Mouse (Mus musculus) B cell, adult 2 months (primary cell): ENCODE measurements at regions not wholly inside any gene's neighbourhood (a gene's known extent, or its start where the extent isn't known, plus 50 kb on each side); places are given as distances from the start of the nearest gene placed in this dataset.

ENCODE experiments used
- DNase-seq, 2 experiments: peaks; one replicate each; pipeline ENCODE4 v3.0.0; 2022

DNA sequence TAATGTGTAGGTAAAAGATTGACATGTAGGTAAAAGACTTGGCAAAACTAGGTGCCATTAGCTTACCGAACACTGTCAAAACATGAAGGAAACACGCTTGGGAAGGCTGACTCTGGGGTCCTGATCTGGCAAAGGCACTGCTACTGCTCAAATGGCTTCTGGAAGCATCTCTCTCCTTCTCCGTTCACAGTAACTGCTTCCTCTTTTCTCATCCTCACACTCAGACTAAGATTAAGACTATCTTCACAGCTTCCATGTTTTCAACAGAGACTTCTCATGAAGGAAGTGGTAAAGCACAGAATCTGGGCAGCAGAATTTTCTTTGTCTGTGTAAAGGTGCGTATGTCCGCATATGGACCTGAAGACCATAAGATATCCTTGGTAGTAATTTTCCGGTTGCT is 271.4 kb upstream of the Adgrl2 start:
- DNase-seq: no peak

DNA sequence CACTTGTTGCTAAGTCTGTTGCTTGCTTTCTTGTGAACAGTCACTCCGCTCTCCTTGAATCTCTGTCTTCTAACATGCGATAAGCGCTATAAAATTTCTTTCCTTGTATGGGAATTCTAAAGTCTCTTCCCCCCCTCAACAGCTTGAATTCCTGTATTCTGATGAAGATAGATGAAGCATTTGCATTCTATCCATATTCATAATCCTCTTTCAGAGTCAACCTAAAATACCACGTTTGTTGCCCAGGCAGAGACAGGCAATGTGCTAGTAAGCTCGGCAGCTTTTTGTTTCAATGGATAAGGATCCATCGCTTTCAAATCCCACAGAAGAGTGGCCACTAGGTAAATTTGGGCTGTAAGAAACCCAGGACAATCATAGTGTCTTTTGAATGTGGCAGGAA is 268.5 kb upstream of the Adgrl2 start:
- DNase-seq: no peak

DNA sequence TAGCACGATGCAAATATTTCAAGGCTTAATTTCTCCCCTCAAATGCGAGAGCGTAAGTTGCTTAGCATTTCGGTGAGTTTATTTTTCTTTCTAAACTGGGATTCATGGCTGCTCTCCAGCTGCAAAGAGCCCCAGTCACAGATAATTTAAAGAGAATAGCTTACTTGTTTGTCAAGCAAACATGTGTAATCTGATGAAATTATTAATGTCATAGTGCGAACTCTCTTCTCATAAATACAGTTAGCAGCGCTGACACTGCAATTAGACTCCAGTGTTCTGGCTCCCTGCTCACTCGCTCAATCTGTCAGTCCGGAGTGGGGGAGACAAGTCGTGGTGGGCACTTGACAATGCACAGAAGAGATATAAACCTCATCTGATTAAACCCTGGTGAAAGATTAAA is 266.5 kb upstream of the Adgrl2 start:
- no peak for DNase-seq

- no peak for DNase-seq
Measured at GRCm38 (mm10) chr3:149253080-149253479, 262.7 kb upstream of the Adgrl2 start.

DNA sequence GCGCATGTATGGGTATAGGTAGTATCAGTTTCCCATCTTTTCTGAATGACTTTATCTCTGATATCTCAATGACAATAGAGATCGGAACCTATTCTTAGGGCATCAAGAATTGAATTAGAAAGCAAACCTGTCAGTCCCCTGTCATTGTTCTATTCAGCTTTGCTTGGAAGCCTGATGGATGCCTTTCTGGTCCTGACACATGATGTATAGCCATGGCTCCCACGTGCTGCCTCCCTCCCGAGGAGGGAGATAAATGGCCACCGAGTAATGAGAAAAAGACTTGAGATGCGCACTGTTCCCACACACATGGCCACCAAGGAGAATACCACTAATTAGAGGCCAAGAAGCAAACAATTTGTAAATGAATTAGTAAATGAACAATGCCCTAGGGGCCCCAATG is 261.8 kb upstream of the Adgrl2 start:
- no peak for DNase-seq

- no peak for DNase-seq
Measured at GRCm38 (mm10) chr3:149247626-149247987, 257.3 kb upstream of the Adgrl2 start.

- no peak for DNase-seq
Measured at GRCm38 (mm10) chr3:149246935-149247625, 256.7 kb upstream of the Adgrl2 start.

DNA sequence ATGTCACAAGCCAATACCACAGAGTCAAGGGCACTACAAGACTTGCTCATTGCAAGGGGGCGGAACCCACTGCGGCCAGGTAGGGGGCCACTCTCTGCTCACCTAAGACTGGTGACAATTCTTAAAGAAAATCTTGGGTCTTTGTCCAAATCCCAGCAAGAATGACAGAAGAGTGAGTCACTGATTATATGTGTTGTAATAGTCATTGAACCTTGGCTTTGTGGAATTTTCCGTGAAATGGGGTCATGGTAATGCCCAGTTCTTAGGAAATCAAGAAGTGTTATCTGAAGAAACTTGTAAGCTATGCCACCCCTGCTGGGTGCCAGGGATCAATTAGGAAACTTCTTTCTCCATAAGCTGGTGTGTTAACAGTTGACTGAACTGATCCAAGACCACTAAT is 249.3 kb upstream of the Adgrl2 start:
- DNase-seq: no peak

- no peak for DNase-seq
Measured at GRCm38 (mm10) chr3:149238076-149238475, 247.7 kb upstream of the Adgrl2 start.

DNA sequence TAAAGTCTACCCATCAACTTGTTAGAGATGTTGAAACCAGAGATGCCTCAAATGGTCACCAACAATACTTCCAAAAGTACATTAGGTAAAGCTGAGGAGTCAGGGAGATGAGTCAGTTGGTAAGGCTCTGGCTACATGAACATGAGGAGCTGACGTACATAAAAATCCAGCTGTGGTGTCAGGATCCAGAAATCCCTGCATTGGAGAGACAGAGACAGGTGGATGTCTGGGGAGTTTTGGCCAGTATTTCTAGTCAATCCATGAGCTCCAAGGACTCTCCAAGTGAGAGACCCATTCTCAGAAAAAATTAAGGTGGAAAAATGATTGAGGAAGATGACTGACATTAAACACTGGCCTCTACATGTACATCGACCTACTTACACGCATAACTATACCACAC is 244.8 kb upstream of the Adgrl2 start:
- DNase-seq: no peak

- DNase-seq: no peak
Measured at GRCm38 (mm10) chr3:149233691-149234131, 243.4 kb upstream of the Adgrl2 start.

GRCm38 (mm10) chr3:149233191-149233641 is 242.9 kb upstream of the Adgrl2 start:
- DNase-seq: no peak

GRCm38 (mm10) chr3:149231346-149231745 is 241.0 kb upstream of the Adgrl2 start:
- DNase-seq: no peak

DNA sequence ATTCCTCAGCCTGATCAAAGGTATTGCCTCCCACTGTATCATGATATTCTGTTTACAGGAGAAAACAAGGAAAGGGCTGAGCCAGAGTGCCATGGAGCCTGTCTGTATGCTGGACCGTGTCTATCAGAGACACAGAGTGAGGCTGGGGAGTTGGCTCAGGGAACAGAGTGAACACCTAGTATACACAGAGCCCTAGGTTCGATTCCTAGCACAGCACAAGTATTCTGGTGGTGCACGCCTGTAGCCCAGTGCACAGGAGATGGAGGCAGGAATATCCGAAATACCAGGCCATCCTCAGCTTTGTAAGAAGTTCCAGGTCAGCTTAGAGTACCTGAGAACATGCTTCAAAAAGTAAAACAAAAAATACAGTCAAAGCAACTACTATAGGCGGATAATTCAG is 237.2 kb upstream of the Adgrl2 start:
- no peak for DNase-seq

DNA sequence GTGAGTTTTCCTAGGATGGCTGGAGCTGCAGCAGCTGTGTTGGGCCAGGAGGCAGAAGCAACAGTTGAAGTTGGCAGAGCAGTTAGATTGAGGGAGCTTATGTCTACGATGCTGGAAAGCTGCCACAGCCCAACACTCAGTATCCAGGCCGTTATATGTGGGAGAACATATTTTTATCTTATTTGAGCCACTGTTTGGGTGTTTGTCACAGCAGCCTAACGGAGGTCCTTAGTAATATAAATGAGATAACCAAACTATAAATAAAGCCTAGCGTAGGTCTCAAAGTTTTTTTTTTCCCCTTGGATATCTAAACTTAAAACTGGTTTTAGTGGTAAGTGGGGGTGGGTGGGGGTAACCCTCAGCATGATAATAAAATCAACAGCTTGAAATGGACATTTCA is 236.4 kb upstream of the Adgrl2 start:
- DNase-seq: no peak

DNA sequence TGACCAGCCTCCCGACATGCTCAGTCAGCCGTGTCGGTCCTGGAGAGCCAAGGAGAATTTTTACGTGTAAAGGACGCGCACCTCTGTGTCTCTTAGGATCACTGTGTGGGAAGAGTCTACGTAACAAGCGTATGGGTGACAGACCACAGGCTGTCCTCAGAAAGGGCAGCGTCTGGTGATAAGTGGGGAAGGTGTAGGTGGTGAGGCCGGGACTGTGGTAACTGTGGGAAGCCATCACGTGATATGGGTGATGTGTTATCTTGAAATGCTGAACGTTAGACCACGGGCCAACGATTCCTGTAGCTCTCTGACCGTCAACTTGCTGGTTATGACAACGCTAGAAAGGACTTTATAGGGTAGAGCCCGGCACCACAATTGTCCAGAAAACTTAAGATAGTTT is 235.3 kb upstream of the Adgrl2 start:
- no peak for DNase-seq

DNA sequence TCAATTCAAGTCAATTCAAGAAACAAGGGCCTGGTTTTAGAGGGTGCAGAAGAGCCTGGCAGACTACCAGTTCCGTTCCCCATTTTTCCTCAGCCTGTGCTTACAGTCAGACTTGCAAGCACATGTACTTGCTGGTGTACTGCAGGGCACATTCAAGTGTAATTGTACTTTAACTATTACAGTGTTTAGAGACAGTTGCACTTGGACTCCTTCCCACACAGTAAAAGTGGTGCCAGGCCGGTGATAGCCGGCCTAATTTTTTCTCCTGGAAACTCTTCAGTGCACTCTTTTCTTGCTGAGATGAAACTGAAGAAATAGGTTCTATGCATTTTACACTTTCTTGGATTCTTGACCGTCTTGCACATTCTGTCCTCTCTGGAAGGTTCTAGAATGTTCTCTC is 233.9 kb upstream of the Adgrl2 start:
- DNase-seq: no peak

- no peak for DNase-seq
Measured at GRCm38 (mm10) chr3:149223776-149224175, 233.4 kb upstream of the Adgrl2 start.

DNA sequence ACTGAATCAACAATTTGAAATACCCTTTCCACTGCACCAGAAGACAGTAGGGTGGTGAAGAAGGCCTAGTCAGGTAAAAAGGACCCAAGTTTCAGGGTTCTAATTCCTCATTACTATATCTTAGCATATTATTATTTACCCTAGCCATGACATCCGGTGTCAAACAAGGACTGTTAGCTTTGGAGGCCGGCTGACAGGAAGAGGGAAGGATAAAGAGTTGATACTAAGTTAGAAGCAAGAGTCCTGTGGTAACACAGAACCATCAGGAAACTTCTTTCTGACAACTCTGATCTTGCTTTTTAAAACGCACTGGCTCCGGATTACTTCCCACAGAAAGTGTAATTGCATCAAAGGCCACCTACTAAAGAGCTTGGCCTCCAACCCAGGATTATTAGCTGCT is 230.6 kb upstream of the Adgrl2 start:
- DNase-seq: no peak

DNA sequence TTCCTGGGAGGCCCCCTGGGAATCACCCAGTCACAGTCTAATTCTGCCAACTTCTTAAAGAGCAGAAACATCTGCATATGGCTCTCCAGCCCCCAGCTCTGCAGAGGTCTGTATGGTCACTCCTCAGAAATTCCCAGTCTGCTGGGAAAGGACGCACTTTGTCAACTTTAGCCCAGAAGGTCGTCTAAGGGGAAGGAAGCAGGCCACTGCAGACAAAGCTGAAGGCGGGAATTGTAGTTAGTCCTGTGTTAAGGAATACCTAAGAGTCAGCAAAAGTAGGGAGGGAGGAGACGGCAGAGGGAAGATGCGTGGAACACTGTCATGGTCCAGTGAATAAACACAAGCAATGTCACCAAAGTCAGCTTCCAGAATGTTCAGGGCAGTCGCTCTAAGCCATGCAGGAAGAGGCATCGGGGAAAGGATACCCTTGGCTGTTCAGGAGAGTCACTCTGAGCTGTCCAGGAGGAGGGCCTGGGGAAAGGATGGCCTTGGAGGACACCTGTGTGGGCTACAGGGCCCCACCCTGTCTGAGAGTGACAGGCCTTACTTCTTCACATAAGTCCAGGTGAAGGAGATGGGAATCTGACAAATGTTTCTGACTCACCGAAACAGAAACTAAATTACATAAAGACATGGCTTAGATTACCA is 230.1 kb upstream of the Adgrl2 start:
- DNase-seq: no peak

- no peak for DNase-seq
Measured at GRCm38 (mm10) chr3:149219381-149220303, 229.3 kb upstream of the Adgrl2 start.

DNA sequence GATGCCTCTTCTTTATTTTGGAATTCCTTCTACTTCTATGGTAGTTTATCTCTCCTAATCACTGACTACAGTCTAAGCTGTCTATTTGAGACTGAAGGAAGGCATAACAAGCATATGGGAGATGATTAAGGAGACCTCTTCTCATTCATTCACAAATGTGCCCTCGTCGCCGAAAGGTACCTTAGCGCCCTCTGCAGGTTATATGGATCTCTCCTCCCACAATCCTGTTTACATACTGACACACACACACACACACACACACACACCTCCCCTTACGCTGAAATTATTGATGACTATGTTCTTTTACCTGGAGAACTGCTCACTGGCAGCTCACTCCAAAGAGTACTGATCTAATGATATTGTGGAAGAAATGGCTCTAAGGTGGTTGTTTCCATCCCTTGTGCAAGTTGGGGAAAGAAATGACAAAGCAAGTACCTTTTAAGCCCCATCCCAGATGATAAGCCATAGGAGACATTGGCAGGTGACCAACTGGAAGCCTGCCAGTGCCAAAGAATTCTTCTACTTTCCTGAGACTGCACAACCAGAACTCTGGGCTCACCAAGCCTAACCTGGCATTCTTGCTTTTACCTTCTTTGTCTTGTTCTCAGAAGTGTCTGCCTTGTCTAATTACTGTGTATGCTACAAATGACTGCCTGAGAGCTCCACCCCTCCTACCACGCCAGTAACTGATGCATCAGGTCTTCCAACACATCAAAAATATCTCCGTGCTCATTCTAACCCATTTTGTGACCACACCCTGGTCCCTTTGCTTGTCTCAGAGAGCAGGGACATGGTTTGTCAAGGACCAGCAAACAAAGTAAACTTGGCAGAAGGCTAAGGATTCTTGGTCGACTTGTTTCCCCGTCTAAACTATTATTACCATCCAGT is 227.8 kb upstream of the Adgrl2 start:
- no peak for DNase-seq
